Mouse (Mus musculus): ENCODE measurements around the gene Spats1. TPM values are rescaled to one million over a fixed set of nuclear protein-coding genes. Genes with fewer than 3 reads are reported as not detected.
"Not testable (repeated sequence)": the region's sequence is repeated elsewhere in the genome, so short reads cannot be mapped to it uniquely, and the experiment has no call there.

Gene Spats1
- polyA plus RNA-seq, 1 experiment = 4.3 TPM

DNA sequence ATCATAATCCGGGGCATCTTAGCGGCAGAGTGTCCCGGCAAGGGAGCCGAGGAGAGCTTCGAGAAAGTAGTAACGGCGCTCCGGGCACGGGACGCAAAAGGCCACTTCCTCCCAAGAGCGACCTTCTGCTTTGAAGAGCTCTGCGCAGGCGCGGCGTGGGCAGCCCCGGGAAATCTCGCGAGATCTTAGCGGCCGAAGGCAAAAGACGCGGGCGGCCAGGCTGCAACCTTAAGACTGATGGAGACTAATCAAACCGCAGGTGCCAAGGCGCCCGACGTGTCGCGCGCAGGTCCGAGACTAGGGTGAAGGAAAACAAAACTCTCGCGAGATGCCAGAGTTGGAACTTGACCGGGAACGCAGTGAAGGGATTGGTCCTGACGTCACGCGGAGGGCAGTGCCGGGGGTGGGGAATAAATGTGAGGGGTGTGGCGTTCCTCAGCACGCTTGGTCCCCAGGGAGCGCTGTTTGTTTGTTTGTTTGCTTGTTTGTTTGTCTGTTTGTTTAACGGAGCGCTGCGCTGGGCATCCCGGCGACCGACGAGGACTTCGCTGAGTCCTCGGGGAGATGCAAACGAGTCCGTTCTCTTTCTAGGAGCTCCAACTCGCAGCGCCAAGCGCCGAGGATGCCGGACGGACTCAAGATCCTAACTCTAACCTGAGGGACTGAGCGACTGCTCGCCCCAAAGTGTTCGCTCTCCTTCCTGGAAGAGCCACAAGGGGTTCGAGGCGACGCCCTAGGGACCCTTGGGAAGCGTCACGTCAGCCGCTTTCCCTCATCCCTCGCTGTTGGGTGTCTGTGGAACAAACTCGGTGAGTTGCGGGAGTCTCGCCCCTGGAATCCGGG lies 41.6 kb downstream of the Spats1 start, which contains the start of gene Cdc5l:
TSS of gene Cdc5l (minus strand) at position 319 of the 843 bp plus-strand sequence.
- Histone ChIP-seq H3K4me1 (ENCODE audit: control insufficient read depth, insufficient read depth, low read length) (peaks cover 3% of the 10 kb centered on the region; the same call in 1 of the 2 replicates), H3K27ac (ENCODE audit: insufficient read depth, low read length) (peak within 1 kb of the TSS; percentile 2), H3K4me3 (ENCODE audit: insufficient read depth, low read length) (peak within 1 kb of the TSS; percentile 72)
- TF ChIP-seq CTCF (IDR thresholded peaks at IDR 0.05; ENCODE audit: extremely low read depth, insufficient read depth, low read length) (no peak), POLR2A (IDR thresholded peaks at IDR 0.05; ENCODE audit: extremely low read depth, insufficient read depth, low read length) (peak; percentile 93)

DNA sequence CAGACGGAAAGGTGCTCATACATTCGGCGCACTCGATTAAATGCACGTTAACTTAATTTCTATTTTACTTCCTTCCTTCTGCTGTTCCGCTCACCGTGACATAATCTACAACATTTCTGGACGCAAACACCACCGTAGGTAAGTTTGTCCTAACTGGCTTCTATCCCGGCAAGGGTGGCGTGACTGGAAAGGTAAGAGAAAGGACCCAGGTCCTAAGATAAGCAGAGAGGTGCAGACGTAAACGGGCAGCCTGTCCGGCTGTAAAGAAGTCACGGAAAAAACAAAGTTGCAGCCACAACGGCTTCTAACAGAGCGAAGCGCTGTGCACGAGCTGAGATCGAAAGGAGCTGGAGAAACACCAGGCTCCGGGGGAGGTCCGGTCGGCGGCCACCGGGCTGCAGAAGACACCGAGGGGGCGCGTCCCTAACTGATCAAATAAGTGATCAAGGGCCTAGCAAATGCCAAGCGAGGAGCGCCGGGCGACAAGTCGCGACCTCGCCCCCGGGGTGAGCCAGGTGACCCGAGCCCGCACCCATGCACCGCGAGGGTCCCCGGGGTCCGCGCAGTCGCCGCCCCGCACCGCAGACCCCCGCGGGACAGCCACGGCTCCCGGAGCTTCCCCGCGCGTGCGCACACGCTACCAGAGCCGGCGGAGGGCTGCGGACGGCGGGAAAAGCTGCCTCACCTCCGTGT lies 42.4 kb downstream of the Spats1 start:
- H3K27ac ChIP-seq (ENCODE audit: insufficient read depth, low read length) = peak overlapping the region; percentile 2
- TF ChIP-seq CTCF (IDR thresholded peaks at IDR 0.05; ENCODE audit: extremely low read depth, insufficient read depth, low read length) (no peak), POLR2A (IDR thresholded peaks at IDR 0.05; ENCODE audit: extremely low read depth, insufficient read depth, low read length) (no peak)
- peaks cover 3% of the 10 kb centered on the region; the same call in 1 of the 2 replicates for H3K4me1 ChIP-seq (ENCODE audit: control insufficient read depth, insufficient read depth, low read length)
- H3K4me3 ChIP-seq (ENCODE audit: insufficient read depth, low read length) = peak overlapping the region; percentile 72

DNA sequence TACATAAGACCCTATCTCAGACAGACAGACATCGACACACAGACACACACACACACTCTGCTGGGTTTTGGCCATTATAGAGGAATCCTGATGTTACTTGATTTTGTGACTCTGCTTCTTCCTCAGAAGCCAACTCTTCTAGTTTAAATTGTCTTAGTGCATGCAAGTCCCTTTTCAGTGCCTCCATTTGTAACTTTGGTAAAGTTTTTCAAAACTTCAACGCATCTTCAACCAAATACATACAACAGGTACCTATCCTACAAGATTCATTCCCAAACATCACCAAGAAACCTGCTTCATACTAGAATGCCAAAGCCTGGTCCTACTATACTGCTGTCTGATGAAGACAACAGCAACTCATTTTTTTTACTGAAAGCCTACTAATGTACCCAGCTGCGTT lies 43.2 kb downstream of the Spats1 start:
- TF ChIP-seq CTCF (IDR thresholded peaks at IDR 0.05; ENCODE audit: extremely low read depth, insufficient read depth, low read length) = no peak
- Histone ChIP-seq H3K4me3 (ENCODE audit: insufficient read depth, low read length) (peak overlapping the region; percentile 72; the same call in 1 of the 2 replicates), H3K4me1 (ENCODE audit: control insufficient read depth, insufficient read depth, low read length) (peaks cover 3% of the 10 kb centered on the region; the same call in 1 of the 2 replicates), H3K27ac (ENCODE audit: insufficient read depth, low read length) (no peak overlapping the region)

DNA sequence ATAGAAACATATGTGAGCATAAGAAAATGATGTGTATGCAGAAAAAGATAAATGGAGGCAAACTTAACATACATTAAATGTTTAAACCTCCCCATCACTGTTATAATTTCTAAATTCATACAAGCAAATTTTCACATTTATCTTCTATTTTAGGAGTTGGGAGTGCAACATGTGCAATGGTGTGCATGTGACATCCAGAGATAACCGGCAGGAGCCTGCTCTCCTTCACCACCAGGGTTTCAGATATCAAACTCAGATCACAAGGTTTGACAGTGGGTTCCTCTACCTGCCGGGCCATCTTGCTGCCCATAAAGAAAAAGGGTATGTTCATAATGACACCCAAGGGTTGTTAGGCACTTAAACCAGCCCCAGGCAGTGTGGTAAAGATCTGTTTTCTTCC lies 57.8 kb downstream of the Spats1 start:
- no peak for TF ChIP-seq POLR2A (IDR thresholded peaks at IDR 0.05; ENCODE audit: extremely low read depth, insufficient read depth, low read length)
- no peak for TF ChIP-seq CTCF (IDR thresholded peaks at IDR 0.05; ENCODE audit: extremely low read depth, insufficient read depth, low read length)
- Histone ChIP-seq H3K27ac (ENCODE audit: insufficient read depth, low read length) (no peak overlapping the region), H3K4me1 (ENCODE audit: control insufficient read depth, insufficient read depth, low read length) (no peaks in the 10 kb centered on the region; the same call in 1 of the 2 replicates), H3K4me3 (ENCODE audit: insufficient read depth, low read length) (no peak overlapping the region)

DNA sequence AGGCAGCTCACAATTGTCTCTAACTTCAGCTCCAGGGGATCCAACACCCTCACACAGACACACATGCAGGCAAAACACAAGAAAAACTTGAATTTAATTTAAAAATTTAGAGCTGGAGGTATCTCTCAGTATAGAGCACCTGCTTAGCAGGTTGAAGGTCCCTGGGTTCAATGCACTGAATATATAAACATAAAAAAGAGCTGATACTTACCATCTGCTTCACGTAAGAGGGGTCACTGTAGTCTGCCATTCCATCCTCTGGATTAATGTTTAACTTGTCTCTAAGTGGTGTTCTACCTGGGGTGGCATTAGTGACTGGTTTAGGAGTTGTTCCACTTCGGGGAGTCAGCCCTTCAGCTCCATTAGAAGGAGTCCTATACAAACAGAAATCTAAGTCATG lies 63.6 kb downstream of the Spats1 start:
- not testable (repeated sequence) for H3K27ac ChIP-seq (ENCODE audit: insufficient read depth, low read length); H3K4me3 ChIP-seq (ENCODE audit: insufficient read depth, low read length); H3K4me1 ChIP-seq (ENCODE audit: control insufficient read depth, insufficient read depth, low read length)

DNA sequence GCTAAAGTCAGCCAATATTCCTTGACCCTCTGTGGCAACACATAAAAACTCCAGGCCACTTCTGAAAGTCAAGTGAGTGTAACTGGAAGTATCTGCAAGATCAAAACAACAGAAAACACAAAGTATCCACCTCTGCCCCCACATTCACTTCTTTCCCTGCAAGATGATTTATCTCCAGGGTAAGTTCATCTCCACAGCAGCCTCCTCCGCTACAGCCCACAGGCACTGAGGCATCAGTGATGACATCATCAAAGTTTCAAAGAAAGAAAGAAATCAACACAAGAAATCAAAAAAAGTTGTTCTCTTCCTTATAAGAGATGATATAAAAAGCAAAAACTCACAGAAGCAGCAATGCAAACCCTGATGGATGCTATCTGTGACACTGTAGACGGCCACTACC lies 66.5 kb downstream of the Spats1 start:
- no peak overlapping the region for H3K4me3 ChIP-seq (ENCODE audit: insufficient read depth, low read length)
- TF ChIP-seq CTCF (IDR thresholded peaks at IDR 0.05; ENCODE audit: extremely low read depth, insufficient read depth, low read length) (no peak), POLR2A (IDR thresholded peaks at IDR 0.05; ENCODE audit: extremely low read depth, insufficient read depth, low read length) (no peak)
- H3K27ac ChIP-seq (ENCODE audit: insufficient read depth, low read length) = no peak overlapping the region
- H3K4me1 ChIP-seq (ENCODE audit: control insufficient read depth, insufficient read depth, low read length) = no peaks in the 10 kb centered on the region; the same call in 1 of the 2 replicates

DNA sequence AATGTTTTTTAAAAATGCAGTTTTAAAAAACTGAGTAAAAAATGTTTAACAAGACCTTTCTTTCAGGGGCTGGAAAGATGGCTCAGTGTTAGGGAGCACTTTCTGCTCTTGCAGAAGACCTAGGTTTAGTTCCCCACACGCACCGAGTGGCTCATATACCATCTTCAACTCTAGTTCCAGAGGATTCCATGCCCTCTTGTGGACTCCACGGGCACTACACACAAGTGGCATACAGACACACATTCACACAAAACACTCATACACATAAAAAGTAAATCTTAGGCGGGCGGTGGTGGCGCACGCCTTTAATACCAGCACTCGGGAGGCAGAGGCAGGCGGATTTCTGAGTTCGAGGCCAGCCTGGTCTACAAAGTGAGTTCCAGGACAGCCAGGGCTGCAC lies 68.9 kb downstream of the Spats1 start:
- Histone ChIP-seq H3K4me1 (ENCODE audit: control insufficient read depth, insufficient read depth, low read length) (no peaks in the 10 kb centered on the region; the same call in 1 of the 2 replicates), H3K27ac (ENCODE audit: insufficient read depth, low read length) (no peak overlapping the region), H3K4me3 (ENCODE audit: insufficient read depth, low read length) (no peak overlapping the region)
- TF ChIP-seq CTCF (IDR thresholded peaks at IDR 0.05; ENCODE audit: extremely low read depth, insufficient read depth, low read length) (0 out of 2 replicates have a peak, but pooled peaks have one; percentile 4), POLR2A (IDR thresholded peaks at IDR 0.05; ENCODE audit: extremely low read depth, insufficient read depth, low read length) (no peak)

DNA sequence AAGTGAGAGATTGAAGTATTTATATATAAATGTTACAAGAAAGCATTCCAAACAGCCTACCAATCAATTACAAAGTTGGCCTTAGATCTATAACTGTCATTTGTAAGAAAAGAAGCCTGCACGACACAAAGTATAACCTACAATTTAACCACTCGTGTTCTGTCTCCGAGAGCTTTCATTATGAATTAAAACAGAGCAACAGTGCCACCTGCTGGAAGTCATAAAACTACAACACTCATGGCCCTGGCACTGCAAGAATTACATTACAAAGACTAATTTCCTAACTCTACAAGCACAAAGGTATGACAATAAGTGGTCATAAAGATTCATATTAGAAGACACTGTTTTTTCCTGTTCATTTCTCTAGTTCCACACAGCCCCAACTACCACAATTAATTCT lies 72.0 kb downstream of the Spats1 start:
- TF ChIP-seq CTCF (IDR thresholded peaks at IDR 0.05; ENCODE audit: extremely low read depth, insufficient read depth, low read length) = peak; percentile 45; the same call in 1 of the 2 replicates
- TF ChIP-seq POLR2A (IDR thresholded peaks at IDR 0.05; ENCODE audit: extremely low read depth, insufficient read depth, low read length) = no peak
- Histone ChIP-seq H3K27ac (ENCODE audit: insufficient read depth, low read length) (no peak overlapping the region), H3K4me1 (ENCODE audit: control insufficient read depth, insufficient read depth, low read length) (peaks cover 6% of the 10 kb centered on the region), H3K4me3 (ENCODE audit: insufficient read depth, low read length) (no peak overlapping the region)

DNA sequence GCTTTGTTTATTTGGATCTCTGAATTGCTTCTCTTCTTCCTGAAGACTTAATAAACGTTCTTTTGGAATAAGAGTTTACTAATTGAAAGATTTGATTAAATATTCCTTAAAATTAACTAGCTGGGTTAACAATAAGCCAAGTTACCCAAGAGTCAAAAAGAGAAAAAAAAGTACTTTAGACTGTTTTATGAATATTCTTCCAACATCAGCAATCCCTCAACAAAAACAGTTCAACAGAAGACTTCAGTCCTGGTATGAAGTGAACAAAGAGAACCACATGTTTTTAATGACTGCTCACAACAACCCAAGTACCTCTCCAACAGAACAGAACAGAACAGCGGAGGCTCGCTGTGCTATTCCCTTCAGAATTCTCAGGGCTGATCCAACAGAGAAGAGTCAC lies 72.6 kb downstream of the Spats1 start:
- Histone ChIP-seq H3K27ac (ENCODE audit: insufficient read depth, low read length) (no peak overlapping the region), H3K4me1 (ENCODE audit: control insufficient read depth, insufficient read depth, low read length) (peaks cover 6% of the 10 kb centered on the region), H3K4me3 (ENCODE audit: insufficient read depth, low read length) (no peak overlapping the region)
- no peak for TF ChIP-seq CTCF (IDR thresholded peaks at IDR 0.05; ENCODE audit: extremely low read depth, insufficient read depth, low read length)

DNA sequence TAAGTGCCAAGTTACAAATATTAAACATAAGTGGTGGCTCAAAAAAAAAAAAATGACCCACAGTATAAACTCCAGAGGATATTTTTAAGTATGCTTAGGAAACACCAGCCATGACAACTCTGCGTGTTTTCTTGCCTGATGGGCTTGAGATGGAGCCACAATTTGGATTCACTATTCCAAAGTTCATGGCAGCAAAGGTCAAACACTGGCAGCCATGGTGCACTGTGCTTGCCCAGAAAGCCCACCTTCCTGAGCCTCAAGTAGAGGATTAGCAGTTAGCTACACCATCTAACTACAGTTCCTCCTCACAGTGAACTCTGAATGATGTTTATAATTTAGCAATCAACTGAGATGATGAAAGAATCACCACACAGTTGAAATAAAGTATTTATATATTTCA lies 73.1 kb downstream of the Spats1 start:
- no peak overlapping the region for H3K4me3 ChIP-seq (ENCODE audit: insufficient read depth, low read length)
- TF ChIP-seq POLR2A (IDR thresholded peaks at IDR 0.05; ENCODE audit: extremely low read depth, insufficient read depth, low read length) (no peak), CTCF (IDR thresholded peaks at IDR 0.05; ENCODE audit: extremely low read depth, insufficient read depth, low read length) (no peak)

More for the DNA sequence above, 73.1 kb downstream of the Spats1 start:
- Histone ChIP-seq H3K4me1 (ENCODE audit: control insufficient read depth, insufficient read depth, low read length) (peaks cover 6% of the 10 kb centered on the region), H3K27ac (ENCODE audit: insufficient read depth, low read length) (no peak overlapping the region)

Measured in cortical plate, adult 2 months (tissue).